28 mouse cellular contexts compared by ENCODE assay signal in the genomic region with DNA sequence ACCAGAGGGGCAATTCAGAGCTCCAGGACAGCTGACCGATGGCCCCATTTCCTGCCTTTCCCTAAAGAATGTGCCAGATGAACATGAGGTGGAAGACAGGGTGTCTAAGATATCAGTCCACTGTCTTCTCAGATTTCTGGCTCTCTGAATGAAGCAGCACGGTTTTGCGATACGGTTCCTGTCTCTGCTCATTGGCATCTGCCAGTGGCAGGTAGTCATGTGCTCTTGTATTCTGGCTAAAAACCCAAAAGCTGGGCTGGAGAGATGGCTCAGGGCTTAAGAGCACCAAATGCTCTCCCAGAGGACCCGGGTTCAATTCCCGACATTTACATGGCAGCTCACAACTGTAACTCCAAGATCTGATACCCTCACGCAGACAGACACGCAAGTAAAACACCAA.
"Had no signal": no experiment of that assay in that cellular context is flagged by ENCODE, and none has a peak within 500 bp of the region (broad histone marks: within the 10 kb centered on the region; RNA-seq: fewer than 3 reads in every experiment).

No protein-coding gene starts in this region.

- H3K4me2 ChIP-seq: limb, embryonic 12.5 days; limb, embryonic 13.5 days; limb, embryonic 15.5 days; liver, embryonic 11.5 days; liver, embryonic 12.5 days; liver, embryonic 13.5 days; liver, embryonic 15.5 days; lung, embryonic 14.5 days; lung, embryonic 15.5 days; midbrain, embryonic 11.5 days; midbrain, embryonic 12.5 days; midbrain, embryonic 13.5 days; midbrain, embryonic 15.5 days; neural tube, embryonic 12.5 days had no signal

- H3K36me3 ChIP-seq: limb, embryonic 12.5 days; limb, embryonic 13.5 days; limb, embryonic 15.5 days; lung, embryonic 15.5 days; midbrain, embryonic 10.5 days; midbrain, embryonic 15.5 days; neural tube, embryonic 12.5 days had no signal

- DNase-seq: left cerebral cortex, postnatal 4 days; liver; liver, embryonic 13.5 days; liver, postnatal 0 days; lung, adult 18-20 months; lung, adult 2 months; lung, embryonic 14.5 days; lung, postnatal 10 days; lung, postnatal 14 days; lung, postnatal 36 days; lung, postnatal 4 days; midbrain, embryonic 14.5 days had no signal

- H3K4me3 ChIP-seq: left cerebral cortex, adult 2 months; limb, embryonic 10.5 days; limb, embryonic 12.5 days; limb, embryonic 13.5 days; limb, embryonic 15.5 days; liver, embryonic 12.5 days; liver, embryonic 13.5 days; liver, embryonic 15.5 days; lung, embryonic 15.5 days; megakaryocyte, embryonic 14.5 days; midbrain, embryonic 10.5 days; midbrain, embryonic 12.5 days; midbrain, embryonic 13.5 days; midbrain, embryonic 15.5 days; neural tube, embryonic 12.5 days had no signal

- H3K27me3 ChIP-seq: limb, embryonic 12.5 days; limb, embryonic 13.5 days; limb, embryonic 15.5 days; liver, embryonic 12.5 days; liver, embryonic 13.5 days; liver, embryonic 15.5 days; lung, embryonic 15.5 days; megakaryocyte, embryonic 14.5 days; midbrain, embryonic 12.5 days; midbrain, embryonic 13.5 days; midbrain, embryonic 15.5 days; neural tube, embryonic 12.5 days had no signal
